Mouse (Mus musculus): ENCODE results near the gene Dapp1. TPM values are rescaled to one million over a fixed set of nuclear protein-coding genes. Genes with fewer than 3 reads are reported as not detected.
A peak's percentile ranks its signal among the peaks of the same experiment; 100 is the strongest.

Dapp1 gene
- 1 to 10 TPM; 1.2 to 2.4 (median 1.9) TPM for total RNA-seq (2022)

DNA sequence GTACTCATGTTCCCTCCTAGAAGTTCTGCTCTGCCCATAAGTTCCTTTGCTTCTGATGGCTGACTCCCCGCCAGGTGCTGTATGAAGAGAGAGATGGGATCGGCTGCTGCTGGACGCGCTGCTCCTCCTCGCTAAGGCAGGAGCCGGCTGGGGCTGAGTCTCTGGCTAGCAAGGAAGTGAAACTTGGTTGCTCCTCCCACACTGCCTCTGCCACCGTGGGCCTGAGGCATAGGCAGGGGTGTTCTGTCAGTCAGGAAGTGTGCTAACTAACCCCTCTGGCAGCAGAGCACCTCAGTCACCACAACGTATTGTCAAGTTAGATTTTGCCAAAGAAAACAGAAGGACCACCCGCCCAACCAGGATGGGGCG, at the start of gene Dapp1:
TSS of gene Dapp1 (minus strand) at position 164 of the 369 bp plus-strand sequence.
- peak; percentile 21 to 29 for DNase-seq (ENCODE audit: low spot score in 2 of 2)

DNA sequence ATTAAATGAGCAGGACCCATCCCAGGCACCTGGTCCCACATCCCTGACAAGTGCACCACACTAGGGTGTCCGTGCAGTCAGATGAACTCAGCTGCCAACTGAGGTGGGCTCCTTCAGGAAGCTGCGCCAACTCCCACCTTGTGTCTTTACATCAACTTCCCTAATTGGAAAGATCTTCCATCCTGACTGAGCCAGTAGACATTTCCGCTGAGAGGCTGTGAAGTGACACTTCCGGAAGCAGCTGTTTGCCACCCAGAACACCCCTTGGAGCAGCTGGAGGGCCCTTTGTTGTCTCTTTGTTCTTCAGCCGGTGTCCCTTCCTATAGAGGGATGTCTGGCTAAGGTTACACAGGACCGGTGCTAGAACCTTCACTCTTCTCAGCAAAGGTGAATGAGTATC, 49.2 kb upstream of the Dapp1 start:
- DNase-seq (ENCODE audit: low spot score in 2 of 2), result no peak

DNA sequence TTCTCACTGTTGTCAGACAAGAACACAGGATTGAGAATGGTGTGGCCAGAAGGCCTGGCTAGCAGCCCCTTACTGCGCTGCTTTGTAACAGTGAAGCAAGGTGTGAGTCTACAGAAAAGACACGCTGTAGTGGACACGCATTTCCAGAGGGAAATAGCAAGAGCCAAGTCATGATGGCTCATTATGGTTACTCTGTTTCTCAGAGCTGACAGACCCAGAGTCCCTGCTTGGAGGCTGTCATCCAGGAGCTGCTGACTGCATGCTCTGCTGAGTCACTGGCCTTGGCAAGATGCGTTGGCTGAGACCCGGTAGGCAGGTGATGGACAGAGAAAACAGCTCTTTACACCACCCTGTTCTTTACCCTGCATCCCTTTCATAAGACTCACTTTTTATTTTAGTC, 48.0 kb upstream of the Dapp1 start:
- peak; percentile 62 to 75 for DNase-seq (ENCODE audit: low spot score in 2 of 2)

DNA sequence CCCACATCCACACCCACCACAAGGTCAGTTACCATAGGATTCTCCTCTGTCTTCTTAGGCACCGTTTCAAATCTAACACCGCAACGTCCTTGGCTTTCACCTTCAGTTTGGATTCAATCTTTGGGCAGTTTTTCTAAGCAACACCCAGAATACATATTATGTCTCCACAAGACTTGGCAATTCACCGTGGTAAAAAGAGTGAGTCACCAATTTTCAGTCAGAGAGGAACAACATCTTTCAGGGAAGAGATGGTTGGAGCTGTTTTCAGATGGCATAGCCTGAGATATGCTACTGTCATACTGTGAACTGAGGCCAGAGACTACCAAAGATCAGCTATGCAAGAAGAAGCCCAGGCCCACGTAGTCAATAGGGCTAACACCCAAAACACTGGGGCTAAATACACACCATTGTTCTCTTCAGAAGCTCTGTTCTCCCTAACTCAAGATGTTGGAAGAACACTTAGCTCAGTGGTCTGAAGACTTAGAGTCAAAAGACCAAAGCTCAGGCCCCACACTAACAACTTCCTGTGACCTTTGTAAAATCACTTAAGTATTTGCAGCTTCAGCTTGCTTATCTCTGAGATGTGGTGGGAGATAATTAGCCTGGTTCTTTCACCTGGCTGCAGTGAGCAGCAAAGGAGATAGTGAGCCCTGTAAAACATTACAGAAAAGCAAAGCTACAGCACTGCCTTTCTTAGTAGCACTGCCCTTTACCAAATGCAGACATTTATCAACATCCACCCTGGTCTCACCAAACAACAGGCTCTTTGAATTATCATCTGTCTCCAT, 46.4 kb upstream of the Dapp1 start:
- DNase-seq (ENCODE audit: low spot score in 2 of 2), result no peak

DNA sequence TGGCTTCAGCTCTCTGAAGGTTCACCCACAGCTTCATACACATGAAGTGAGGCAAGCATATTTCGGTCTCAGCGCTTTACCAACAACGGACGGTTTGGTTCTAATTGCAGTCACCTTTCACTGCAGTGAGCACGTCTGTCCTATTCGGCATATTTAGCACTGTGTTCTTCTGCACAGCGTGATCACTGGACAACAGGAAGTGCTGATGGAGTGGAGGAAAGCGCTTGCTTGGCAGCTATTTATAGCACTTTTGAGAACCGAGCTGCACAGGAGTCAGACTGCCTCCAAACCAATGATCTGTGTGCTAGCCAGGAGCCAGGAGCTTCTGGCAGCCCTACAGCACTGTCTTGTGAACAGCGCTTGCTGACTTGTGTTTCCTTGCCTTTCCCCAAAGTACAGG, 44.9 kb upstream of the Dapp1 start:
- DNase-seq (ENCODE audit: low spot score in 2 of 2), result peak; percentile 64 to 87

DNA sequence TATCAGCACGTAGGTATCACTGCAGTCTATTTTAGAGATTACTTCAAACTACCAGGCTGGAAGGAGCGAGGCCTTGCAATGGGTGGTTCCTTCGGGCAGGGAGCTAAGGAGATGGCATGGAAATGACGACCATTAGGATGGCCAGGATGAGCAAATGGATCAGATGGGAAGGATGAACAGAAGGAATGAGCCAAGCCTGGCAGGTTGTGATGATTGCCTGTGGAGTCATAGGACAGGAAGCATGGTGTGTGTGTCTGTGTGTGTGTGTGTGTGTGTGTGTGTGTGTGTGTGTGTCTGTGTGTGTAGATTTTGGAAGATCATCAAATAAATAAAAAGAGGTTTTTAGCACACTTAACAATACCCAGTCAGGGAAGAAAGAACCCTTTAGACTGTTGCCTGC, 41.3 kb upstream of the Dapp1 start:
- DNase-seq (ENCODE audit: low spot score in 2 of 2), result no peak

DNA sequence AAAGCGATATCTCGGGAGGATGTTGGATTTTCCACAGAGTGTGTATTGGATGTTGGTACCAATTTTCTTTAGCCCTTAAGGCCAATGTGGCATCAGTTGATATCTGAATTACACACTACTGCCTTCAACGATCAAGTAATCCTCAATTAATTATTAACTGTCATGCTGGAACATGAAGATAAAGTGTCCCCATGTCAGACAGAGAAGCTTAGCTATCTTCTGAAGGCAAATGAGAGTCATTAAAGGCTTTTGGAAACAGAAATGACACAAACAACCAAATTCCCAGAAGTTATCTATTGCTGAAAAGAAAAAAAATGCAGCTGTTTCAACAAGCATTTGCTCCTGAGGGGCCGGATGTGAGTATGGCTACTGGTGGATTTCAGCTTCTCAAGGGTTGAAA, 40.7 kb upstream of the Dapp1 start:
- no peak for DNase-seq (ENCODE audit: low spot score in 2 of 2)

DNA sequence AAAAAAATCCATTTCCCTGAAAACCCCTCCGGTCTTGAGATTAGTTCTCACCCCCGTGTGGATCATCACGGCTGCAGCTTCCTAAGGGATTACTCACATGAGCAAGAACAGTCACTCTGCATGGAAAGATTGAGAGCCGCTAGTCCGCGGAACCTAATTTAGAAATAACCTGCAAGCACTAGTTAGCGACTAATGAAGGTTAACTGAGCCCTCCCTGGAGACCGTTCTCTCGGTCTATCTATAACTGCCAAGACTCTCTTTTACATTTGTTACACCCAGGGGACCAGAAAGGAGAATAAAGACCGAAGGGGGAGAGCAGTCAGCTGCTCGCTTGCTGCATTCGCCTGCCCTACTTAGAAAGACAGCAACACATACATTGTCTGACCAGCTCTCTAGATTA, 35.5 kb upstream of the Dapp1 start:
- DNase-seq (ENCODE audit: low spot score in 2 of 2), result no peak

DNA sequence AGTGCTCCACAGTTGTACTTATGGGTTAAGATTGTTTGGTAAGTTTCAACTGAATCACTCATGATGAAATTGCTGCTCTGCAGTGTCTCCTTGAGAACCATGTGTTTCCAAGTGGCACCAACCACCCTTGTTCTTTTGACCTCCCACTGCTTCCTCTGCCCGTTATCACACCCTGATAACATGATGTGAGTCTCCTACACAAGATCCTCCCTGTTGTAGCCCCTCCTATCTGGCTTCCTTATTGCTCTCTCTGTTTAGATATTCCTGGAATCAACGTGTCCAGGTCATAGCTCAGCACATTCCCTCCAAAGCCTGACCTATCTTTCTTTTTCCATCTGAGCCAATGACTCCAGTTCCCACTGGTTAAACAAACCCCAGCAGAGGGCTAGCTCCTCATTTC, 33.4 kb upstream of the Dapp1 start:
- no peak for DNase-seq (ENCODE audit: low spot score in 2 of 2)

DNA sequence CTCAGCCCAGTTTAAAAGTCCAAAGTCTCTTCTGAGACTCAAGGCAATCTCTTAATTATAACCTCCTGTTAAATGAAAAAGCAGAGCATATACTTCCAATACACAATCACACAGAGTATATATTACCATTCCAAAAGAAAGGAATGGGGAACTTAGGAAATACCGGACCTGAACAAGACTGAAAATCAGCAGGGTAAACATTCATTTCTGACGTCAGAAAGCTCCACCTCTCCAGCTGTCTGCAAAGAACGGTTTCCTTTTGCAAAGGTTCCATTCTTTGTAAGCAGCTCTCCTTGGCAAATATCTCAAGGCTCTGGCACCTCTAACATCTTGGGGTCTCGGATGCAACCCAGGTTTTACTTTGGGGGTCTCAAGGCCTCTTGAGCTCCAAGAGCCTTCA, 31.0 kb upstream of the Dapp1 start:
- no peak for DNase-seq (ENCODE audit: low spot score in 2 of 2)

DNA sequence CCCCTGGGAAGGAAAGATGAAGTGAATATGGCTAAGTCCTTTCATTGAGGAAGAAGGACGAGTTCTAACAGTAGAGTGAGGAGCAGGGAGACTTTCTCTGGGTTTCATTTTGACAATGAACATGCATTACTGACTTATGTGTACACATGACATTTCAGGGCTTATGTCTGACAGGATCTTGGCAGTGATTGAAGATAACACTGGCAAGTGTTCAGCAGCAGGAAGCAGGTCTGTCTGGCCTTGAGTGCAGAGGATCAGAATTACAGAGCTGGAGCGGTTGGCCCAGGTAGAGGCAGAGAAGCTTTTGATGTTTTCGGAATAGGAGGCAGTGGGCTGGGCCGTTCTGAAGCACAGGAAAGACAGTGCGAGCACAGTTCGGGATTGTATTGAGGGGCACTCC, 26.8 kb upstream of the Dapp1 start:
- DNase-seq (ENCODE audit: low spot score in 2 of 2), result no peak

DNA sequence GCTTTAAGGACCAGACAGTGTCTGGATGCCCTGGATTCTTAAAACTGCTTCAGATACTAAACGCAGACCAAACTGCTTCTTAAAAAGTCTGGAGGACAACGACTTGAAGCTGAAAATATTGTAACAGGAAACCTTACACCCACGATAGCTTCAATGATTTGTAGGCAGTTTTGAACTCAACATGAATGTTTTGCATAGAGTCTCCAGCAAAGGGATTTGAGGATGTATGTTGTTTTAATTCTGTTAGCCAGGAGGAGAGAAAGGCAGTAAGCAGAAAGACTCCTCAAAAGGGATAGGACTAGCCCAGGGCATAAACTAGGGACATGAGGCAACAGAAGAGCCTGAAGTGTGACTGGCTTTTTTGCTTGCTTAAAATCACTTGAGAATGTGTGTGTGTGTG, 25.6 kb upstream of the Dapp1 start:
- DNase-seq (ENCODE audit: low spot score in 2 of 2), result no peak

DNA sequence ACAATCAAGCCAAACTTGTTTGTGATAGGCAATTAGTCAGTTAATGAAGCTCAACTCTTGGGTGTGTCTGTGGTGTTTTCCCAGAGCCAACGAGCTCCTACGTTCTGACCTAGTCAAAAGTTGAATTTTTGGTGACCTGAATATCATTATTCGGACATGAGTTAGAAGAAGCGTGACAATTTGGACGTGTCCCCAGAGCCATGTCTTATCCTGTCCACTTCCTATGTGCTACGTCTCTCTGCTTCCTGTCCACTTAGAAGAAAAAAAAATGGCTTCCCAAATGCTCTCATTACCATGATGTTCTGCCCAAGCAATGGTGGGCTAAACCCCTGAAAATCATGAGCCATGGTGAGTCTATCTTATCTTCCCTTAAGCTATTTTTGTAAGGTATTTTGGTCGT, 21.9 kb upstream of the Dapp1 start:
- DNase-seq (ENCODE audit: low spot score in 2 of 2), result no peak

DNA sequence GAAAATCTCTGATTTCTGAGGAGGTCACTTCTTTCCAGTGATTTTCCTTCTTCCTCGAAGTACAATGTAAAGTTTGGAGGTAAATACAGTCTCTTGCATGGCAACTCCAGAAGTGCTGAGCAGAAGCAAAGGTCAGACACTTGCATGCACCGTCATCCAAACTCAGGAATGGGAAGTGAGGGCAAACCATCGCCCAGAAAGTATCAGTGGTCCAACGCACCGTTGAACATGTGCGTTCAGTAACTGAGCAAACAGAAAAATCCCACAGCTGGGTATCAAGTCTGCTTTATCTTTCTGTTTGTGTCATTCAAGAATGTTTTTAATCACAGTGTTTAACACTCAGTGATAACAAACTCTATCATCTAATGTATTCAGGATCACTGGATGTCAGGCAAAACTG, 21.2 kb upstream of the Dapp1 start:
- no peak for DNase-seq (ENCODE audit: low spot score in 2 of 2)

DNA sequence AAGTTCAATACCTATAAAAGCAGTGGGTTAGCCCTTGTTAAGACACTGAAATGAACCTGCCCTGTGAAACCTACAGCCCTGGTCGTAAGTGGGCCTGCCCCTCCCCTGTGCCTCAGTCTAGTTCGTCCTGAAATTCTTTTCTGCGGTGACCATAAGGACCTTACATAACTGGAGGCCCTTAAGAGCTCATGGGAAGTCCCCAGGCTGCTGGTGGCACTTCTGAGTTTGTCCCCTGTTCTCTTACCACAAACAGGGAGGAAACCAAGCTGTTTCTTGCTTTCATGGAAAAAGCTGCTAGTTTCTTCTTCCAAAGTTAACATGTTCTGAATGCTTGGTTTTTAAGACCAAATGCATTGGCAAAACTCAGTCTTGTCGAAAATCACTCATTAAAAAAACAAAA, 20.5 kb upstream of the Dapp1 start:
- DNase-seq (ENCODE audit: low spot score in 2 of 2), result no peak

DNA sequence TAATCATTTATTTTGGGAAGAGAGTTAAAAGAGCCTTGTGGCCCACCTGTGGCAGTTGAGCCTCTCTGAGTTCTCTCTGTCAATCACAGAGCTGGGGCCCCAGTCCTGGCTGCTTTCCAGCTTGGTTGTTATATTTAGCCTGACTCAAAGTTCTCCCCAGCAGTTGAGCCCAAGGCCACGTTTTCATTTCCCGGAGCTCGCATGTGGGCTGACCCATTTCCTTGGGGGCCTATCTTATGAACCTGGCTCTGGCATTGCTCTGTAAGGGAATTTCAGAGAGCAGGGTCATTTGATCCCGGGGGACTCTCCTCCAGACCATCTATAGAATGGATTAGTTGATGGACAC, 19.4 kb upstream of the Dapp1 start:
- peak; percentile 62 to 73 for DNase-seq (ENCODE audit: low spot score in 2 of 2)

DNA sequence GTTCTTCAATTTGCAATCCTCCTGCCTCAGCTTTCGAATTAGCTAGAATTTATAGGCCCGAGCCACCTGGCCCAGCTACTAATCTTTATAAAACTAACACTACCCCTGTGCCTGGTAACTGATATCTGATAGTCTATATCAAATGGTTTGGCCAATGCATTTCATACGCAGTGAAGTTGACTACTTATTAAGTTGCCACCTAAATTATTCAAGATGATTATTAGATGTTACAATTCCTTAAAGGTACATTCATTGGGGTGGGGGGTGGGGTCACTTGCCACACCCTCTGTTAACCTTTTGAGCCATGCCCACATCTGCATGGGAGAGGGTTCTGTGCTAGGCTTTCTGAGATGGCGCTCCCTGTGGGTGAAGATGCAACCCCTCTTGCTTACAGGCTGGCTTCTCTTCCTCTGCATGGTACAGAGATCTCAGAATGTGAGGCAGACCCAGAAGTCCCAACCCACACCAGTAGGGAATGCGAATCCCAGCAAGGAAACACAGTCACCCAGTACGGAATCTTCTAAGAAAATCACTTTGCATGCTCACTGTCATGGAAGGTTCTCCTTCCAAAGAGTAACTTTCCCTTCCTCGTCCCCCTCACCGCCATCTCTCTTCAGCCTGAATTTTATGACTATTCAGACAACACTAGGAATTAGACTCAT, 18.8 kb upstream of the Dapp1 start:
- DNase-seq (ENCODE audit: low spot score in 2 of 2), result no peak

DNA sequence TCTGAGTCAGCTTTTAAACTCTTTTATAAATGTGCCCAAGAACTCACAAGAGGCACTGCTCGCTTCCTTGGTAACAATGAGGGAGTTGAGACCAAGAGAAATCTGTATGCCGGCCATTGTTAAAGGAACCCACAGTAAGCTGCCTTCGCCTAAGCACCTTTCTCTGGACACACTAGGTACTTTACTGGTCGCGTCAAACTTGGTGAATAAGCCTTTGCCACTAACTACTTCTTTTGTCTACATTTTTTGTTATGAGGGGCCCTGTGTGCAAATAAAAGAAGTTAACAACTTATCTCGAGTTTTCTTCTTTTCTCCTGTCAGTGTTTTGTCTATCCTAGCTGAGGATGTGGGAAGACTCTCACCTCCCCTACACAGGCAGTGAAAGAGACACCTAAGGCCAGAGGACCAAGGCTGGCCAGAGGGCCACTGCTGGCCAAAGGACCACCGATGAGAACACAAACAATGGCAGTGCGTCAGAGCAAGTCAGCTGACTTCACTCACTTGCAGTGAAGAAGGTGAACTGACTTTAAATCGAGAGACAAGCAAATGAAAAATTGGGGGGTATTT, 18.0 kb upstream of the Dapp1 start:
- DNase-seq (ENCODE audit: low spot score in 2 of 2), result no peak

DNA sequence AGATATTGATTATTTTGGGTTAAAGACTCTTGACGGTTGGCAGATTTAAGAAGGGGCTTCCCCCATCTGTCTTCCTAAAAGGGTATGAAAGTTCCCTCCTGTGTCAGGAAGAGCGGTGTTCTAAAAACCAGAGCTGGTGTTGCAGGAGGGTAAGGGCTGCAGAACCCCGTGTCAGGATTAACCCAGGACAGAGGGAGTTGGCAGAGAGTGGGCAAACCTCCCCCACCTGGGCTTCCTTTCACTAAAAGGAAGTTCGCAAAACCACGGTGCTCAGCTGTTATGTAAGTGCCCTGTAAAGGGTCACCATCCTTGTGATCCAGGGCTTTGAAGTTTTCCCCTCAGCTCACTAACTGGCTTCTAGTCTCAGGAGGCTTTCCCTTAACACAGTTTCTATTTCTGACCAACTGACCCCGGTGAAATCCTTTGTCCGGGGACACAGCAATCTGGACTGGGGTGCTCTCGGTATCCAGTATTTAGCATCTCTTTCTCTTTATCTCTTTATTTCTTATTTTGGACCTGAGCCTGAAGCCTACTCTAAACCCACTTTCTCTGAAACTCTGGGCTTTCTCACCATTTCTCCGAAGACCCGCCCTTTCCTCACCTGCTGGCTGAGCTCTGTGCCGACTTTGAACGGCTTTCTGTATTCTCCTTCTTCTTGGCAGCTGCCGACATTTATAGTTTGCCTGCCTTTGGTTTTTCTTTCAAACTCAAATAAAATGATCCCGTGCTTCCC, 17.3 kb upstream of the Dapp1 start:
- DNase-seq (ENCODE audit: low spot score in 2 of 2), result no peak

DNA sequence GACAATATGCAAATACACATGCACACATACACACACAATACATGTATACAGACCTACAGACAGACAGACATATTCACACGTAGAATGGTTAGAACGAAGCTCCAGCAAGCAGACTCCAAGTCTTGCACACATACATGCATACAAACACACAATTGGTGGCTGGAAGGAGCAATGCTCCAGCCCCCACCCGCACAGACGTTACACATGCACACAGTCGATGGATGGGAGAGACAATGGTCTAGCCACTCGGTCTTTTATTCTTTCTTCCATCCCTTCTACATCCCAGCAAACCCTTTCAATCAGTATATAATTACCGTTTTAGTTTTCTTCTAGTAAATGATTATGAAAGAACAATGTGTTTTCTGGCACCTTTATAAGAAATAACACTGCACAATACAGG, 14.1 kb upstream of the Dapp1 start:
- DNase-seq (ENCODE audit: low spot score in 2 of 2), result no peak

DNA sequence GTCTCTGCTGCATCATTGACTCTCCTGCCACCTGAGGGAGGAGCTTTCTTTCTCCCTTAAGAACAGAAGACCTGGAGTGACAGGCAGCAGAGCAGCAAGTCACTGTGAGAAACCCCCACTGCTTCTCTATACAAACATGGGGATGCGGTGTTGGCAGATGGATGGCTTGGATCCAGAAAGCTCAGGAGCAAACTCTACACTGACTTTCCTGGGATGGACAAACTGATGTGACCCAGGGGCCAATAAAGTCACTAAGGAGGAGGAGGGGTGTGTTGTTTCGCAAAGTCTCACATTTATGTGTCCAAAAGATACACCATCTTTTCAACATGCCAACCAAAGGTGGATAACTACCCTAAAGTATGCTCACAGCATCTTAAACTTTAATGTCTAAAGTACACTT, 12.9 kb upstream of the Dapp1 start:
- DNase-seq (ENCODE audit: low spot score in 2 of 2), result no peak

DNA sequence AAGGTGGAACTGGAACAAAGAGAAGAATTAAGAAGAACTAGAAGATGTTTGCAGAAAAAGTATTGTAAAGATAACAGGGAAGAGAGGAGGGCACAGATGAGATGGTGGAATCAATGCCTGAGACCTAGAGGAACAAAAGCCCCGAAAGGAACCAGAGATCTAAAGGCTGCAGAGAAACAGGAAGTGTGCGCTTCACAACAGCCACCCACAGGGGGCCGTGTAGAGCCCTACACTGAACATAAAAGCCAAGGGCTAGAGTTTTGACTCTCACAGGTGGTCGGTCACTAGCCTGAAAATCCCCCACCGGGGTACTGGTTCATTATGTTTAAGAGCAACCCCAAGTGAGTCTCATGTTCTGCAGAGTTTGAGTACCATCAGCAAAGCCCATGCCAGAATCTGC, 11.0 kb upstream of the Dapp1 start:
- no peak for DNase-seq (ENCODE audit: low spot score in 2 of 2)

Measured in gastrocnemius, adult 8-10 months (tissue).